ENCODE assay signal across 29 mouse cellular contexts in genomic region chr3:138334320-138334719, GRCm38 (mm10). TPM values are rescaled to one million over a fixed set of nuclear protein-coding genes. Genes with fewer than 3 reads are reported as not detected.
DNase-seq lines count a peak whose midpoint lies in the region; ATAC-seq and TF ChIP-seq lines count a peak whose summit lies in the region.
"Had no signal": no experiment of that assay in that cellular context is flagged by ENCODE, and none has a peak within 500 bp of the region (broad histone marks: within the 10 kb centered on the region; RNA-seq: fewer than 3 reads in every experiment).

No protein-coding gene starts in this region.

- H3K4me3 ChIP-seq in liver, adult 2 months (ENCODE audit: insufficient read depth, low read depth, low read length): no peak overlapping the region
- no peak overlapping the region for H3K4me3 ChIP-seq in liver, embryonic 12.5 days
- H3K4me3 ChIP-seq: gastrocnemius, adult 2 months; limb, embryonic 12.5 days; liver, embryonic 15.5 days; megakaryocyte, embryonic 14.5 days had no signal

- H3K36me3 ChIP-seq in liver, adult 2 months (ENCODE audit: control insufficient read depth, insufficient read depth, low read length): no peaks in the 10 kb centered on the region
- no peaks in the 10 kb centered on the region for H3K36me3 ChIP-seq in liver, embryonic 12.5 days
- H3K36me3 ChIP-seq: limb, embryonic 12.5 days; liver, embryonic 15.5 days had no signal

- 90% methylated on average over 4 of the region's 4 CpGs for WGBS in liver, adult 2 months
- 51% methylated on average over 4 of the region's 4 CpGs for WGBS in liver, embryonic 12.5 days (ENCODE audit: insufficient replicate concordance)

- H3K4me1 ChIP-seq in liver, adult 2 months (ENCODE audit: control insufficient read depth, insufficient read depth, low read length): peaks cover 6% of the 10 kb centered on the region
- H3K4me1 ChIP-seq in liver, embryonic 12.5 days: no peaks in the 10 kb centered on the region
- H3K4me1 ChIP-seq: limb, embryonic 12.5 days; liver, embryonic 15.5 days had no signal

- TF ChIP-seq POLR2A in liver, adult 2 months (IDR thresholded peaks at IDR 0.05; ENCODE audit: extremely low read depth, insufficient read depth, low read length): no peak

- H3K27me3 ChIP-seq in liver, adult 2 months (ENCODE audit: control insufficient read depth, insufficient read depth, low read length): no peaks in the 10 kb centered on the region
- no peaks in the 10 kb centered on the region for H3K27me3 ChIP-seq in liver, embryonic 12.5 days (replicated peaks)
- H3K27me3 ChIP-seq: limb, embryonic 12.5 days; liver, embryonic 15.5 days had no signal

- no peak overlapping the region for H3K9ac ChIP-seq in liver, adult 2 months (ENCODE audit: low read depth, low read length)
- no peak overlapping the region for H3K9ac ChIP-seq in liver, embryonic 12.5 days
- H3K9ac ChIP-seq: hindbrain, embryonic 14.5 days; limb, embryonic 12.5 days; liver, embryonic 15.5 days had no signal

- no peak for ATAC-seq in liver, embryonic 12.5 days
- ATAC-seq: forebrain, embryonic 14.5 days had no signal

- H3K79me2 ChIP-seq in liver, adult 2 months (ENCODE audit: control insufficient read depth, insufficient read depth, low read length): no peaks in the 10 kb centered on the region

- DNase-seq in liver, adult 2 months (ENCODE audit: extremely low read depth, low read depth, low spot score): peak; percentile 10
- DNase-seq in urinary bladder, postnatal 14 days (ENCODE audit: low spot score): peak; percentile 21
- DNase-seq in urinary bladder, postnatal 10 days (ENCODE audit: low spot score): no peak
- peak; percentile 73 for DNase-seq in induced T-regulatory cell, adult 2 months (ENCODE audit: low read depth)
- DNase-seq in embryo, embryonic 11 days: no peak
- no peak for DNase-seq in gastrocnemius, adult 18-20 months (ENCODE audit: low spot score)
- DNase-seq: adrenal gland, adult 8-10 months; cerebellum, adult 11 months; cerebellum, postnatal 14 days; gastrocnemius, adult 2 months; heart, adult 11 months; kidney, adult 11 months; kidney, postnatal 25 days; right cerebral cortex, adult 18-20 months; spleen, adult 18-20 months; thymus, adult 2 months had no signal

- no peaks in the 10 kb centered on the region for H3K9me3 ChIP-seq in liver, embryonic 12.5 days (replicated peaks)
- H3K9me3 ChIP-seq: limb, embryonic 12.5 days; liver, embryonic 15.5 days; megakaryocyte, embryonic 14.5 days had no signal

- no peak overlapping the region for H3K4me2 ChIP-seq in liver, embryonic 12.5 days
- H3K4me2 ChIP-seq: hindbrain, embryonic 14.5 days; limb, embryonic 12.5 days; liver, embryonic 15.5 days had no signal

- no peak for TF ChIP-seq CTCF in liver, adult 2 months (IDR thresholded peaks at IDR 0.05; ENCODE audit: low read depth, low read length)

- H3K27ac ChIP-seq in liver, adult 2 months (replicated peaks; ENCODE audit: insufficient read depth, low read depth, low read length): no peak overlapping the region
- no peak overlapping the region for H3K27ac ChIP-seq in liver, embryonic 12.5 days
- H3K27ac ChIP-seq: gastrocnemius, adult 2 months; hindbrain, embryonic 14.5 days; limb, embryonic 12.5 days; liver, embryonic 15.5 days had no signal

RNA-seq across cellular contexts. Expression of gene Adh6b, which starts 7.3 kb away (rescaled TPM):
- total RNA-seq in liver, adult 2 months (2014; rRNA removed): 0.07 TPM in 1 of 2 replicates, not detected in the other
- polyA plus RNA-seq in liver, adult 2 months (2012; rRNA removed): 0.06 TPM in 2 replicates
- 0.41 and 0.68 TPM in 2 replicates for polyA plus RNA-seq in liver, embryonic 12.5 days (2016; fragmentation: Nextera tagmentation; extraction: Ambion mirVana)
- total RNA-seq in gastrocnemius, adult 18-20 months (2021): not detected
- total RNA-seq: gastrocnemius, adult 2 months; left cerebral cortex, adult 8-10 months had no signal
- polyA plus RNA-seq: C2C12; stomach, embryonic 14.5 days had no signal

RNA-seq across cellular contexts. Expression of gene Adh6a, which starts 21.2 kb away (rescaled TPM):
- not detected in 2 replicates for total RNA-seq in liver, adult 2 months (2014; rRNA removed)
- not detected in 2 replicates for polyA plus RNA-seq in liver, adult 2 months (2012; rRNA removed)
- not detected in 2 replicates for polyA plus RNA-seq in liver, embryonic 12.5 days (2016; fragmentation: Nextera tagmentation; extraction: Ambion mirVana)
- not detected for total RNA-seq in gastrocnemius, adult 18-20 months (2021)
- total RNA-seq: adrenal gland, adult 8-10 months; gastrocnemius, adult 2 months; left cerebral cortex, adult 8-10 months; midbrain, postnatal 0 days had no signal
- polyA plus RNA-seq: brain, embryonic 14.5 days; C2C12; forebrain, embryonic 14.5 days; heart, postnatal 0 days; hindbrain, embryonic 14.5 days; limb, embryonic 12.5 days; liver, embryonic 15.5 days; midbrain, postnatal 0 days; neural tube, embryonic 11.5 days; stomach, embryonic 14.5 days had no signal

Comparison
In these comparisons a context has a peak if more than half of its experiments do, and no peak if none do; other contexts are left out.
1. DNase-seq: peak in liver, adult 2 months (single experiment), urinary bladder, postnatal 14 days (single experiment) and induced T-regulatory cell, adult 2 months (single experiment); none in urinary bladder, postnatal 10 days (single experiment), embryo, embryonic 11 days (single experiment) and gastrocnemius, adult 18-20 months (single experiment).